Mouse (Mus musculus) heart, adult 2 months (tissue): ENCODE data around the gene Ly6g6f.

ENCODE experiments used
- CTCF ChIP-seq: fragments of 200-600 bp; IDR thresholded peaks from 2 replicates; pipeline ENCODE4 v1.8.1; 2022; ENCODE audit warnings: antibody characterized with exemption, mild to moderate bottlenecking, moderate library complexity
- EP300 ChIP-seq: fragments of 200-500 bp; IDR thresholded peaks from 2 replicates; pipeline ENCODE4 v1.6.1; 2011; ENCODE audit warnings: low read depth, low read length, control low read depth; ENCODE audit not compliant: insufficient read depth
- POLR2A ChIP-seq: fragments of 200-500 bp; IDR thresholded peaks from 2 replicates; pipeline ENCODE4 v1.6.1; 2011; ENCODE audit warnings: mild to moderate bottlenecking, low read depth, low read length, control low read depth; ENCODE audit not compliant: insufficient read depth

DNA sequence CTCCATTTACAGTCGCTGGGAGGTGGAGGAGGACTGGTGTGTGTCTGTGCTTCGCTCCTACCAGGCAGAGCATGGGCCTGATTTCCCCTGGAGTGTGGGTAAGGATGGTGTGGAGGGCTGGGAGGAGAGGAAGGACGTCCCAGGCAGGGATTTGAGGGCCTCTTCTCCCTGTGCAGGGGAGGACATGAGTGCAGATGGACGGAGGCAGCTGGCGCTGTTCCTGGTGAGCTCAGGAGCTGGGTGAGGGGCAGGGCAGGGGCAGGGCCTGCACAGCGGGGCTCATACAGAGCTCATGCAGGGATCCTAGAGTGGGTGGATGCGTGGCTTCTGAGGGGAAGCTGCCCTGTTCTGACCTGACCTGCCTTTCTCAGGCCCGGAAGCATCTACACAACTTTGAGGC is 16.9 kb upstream of the Ly6g6f start:
- TF ChIP-seq CTCF = no peak
- TF ChIP-seq POLR2A = no peak
- no peak for TF ChIP-seq EP300
